Mouse (Mus musculus) G1E (cell line): ENCODE measurements around the gene Pcca.

ENCODE experiments used
- CTCF ChIP-seq: IDR thresholded peaks from 2 replicates; pipeline ENCODE4 v1.5.1; 2012; ENCODE audit warnings: low read depth, low read length, inconsistent platforms, mixed read lengths
- GATA1 ChIP-seq: IDR thresholded peaks from 2 replicates; pipeline ENCODE4 v1.6.1; 2012; ENCODE audit warnings: borderline replicate concordance, low read length, inconsistent platforms, mixed read lengths
- POLR2AphosphoS5 ChIP-seq: IDR thresholded peaks from 2 replicates; pipeline ENCODE4 v1.6.1; 2012; ENCODE audit warnings: low read depth, low read length, inconsistent platforms; ENCODE audit not compliant: insufficient replicate concordance

- TF ChIP-seq CTCF (no peak), POLR2AphosphoS5 (no peak), GATA1 (no peak)
Measured at GRCm38 (mm10) chr14:122586942-122587341, 52.8 kb downstream of the Pcca start.
